Mouse (Mus musculus) heart, embryonic 15.5 days (tissue): ENCODE data around the gene Wdr92. TPM values are rescaled to one million over a fixed set of nuclear protein-coding genes. Genes with fewer than 3 reads are reported as not detected.
"Not testable (repeated sequence)": the region's sequence is repeated elsewhere in the genome, so short reads cannot be mapped to it uniquely, and the experiment has no call there.

ENCODE experiments used
- ATAC-seq: fragments of 200-750 bp; cut with Nextera tagmentation; replicated peaks from 2 replicates; pipeline ENCODE4 v1.8.0; 2017; ENCODE audit warnings: low read depth, moderate TSS enrichment; ENCODE audit not compliant: insufficient number of reproducible peaks, insufficient read depth, low FRiP score
- H3K27ac ChIP-seq: fragments of 300-500 bp; sonication (generic); 2 replicates; pipeline ENCODE4 v1.5.1; 2015; ENCODE audit warnings: mild to moderate bottlenecking, inconsistent platforms
- H3K27me3 ChIP-seq: fragments of 300-500 bp; sonication (generic); 2 replicates; pipeline ENCODE4 v1.6.1; 2015; ENCODE audit warnings: inconsistent platforms
- H3K36me3 ChIP-seq: fragments of 300-500 bp; sonication (generic); 2 replicates; pipeline ENCODE4 v1.6.1; 2015; ENCODE audit warnings: mild to moderate bottlenecking, inconsistent platforms
- H3K4me1 ChIP-seq: fragments of 300-500 bp; sonication (generic); replicated peaks from 2 replicates; pipeline ENCODE4 v1.6.1; 2015; ENCODE audit warnings: inconsistent platforms
- H3K4me2 ChIP-seq: fragments of 300-500 bp; sonication (generic); 2 replicates; pipeline ENCODE4 v1.6.1; 2015; ENCODE audit warnings: inconsistent platforms, mild to moderate bottlenecking, moderate library complexity
- H3K4me3 ChIP-seq: fragments of 300-500 bp; sonication (generic); 2 replicates; pipeline ENCODE4 v1.5.1; 2015; ENCODE audit warnings: mild to moderate bottlenecking, inconsistent platforms
- H3K9ac ChIP-seq: fragments of 300-500 bp; sonication (generic); 2 replicates; pipeline ENCODE4 v1.6.1; 2015; ENCODE audit warnings: mild to moderate bottlenecking, inconsistent platforms
- H3K9me3 ChIP-seq: fragments of 300-500 bp; sonication (generic); replicated peaks from 2 replicates; pipeline ENCODE4 v1.6.1; 2016; ENCODE audit warnings: inconsistent platforms
- WGBS: fragments of 180-500 bp; shearing (Covaris S2); methylation state at CpG from one replicate; pipeline ENCODE4 v1.1.7; 2015; ENCODE audit warnings: mixed read lengths; 5-methylcytosine and 5-hydroxymethylcytosine counted together
- polyA plus RNA-seq: library from polyadenylated mRNA; unstranded; fragments of >200 nt; fragmentation: Nextera tagmentation; extraction: Ambion mirVana; gene quantifications from 2 replicates; pipeline ENCODE4 v1.2.1, GENCODE M21; 2015

Gene Wdr92
- polyA plus RNA-seq, 1 experiment from 2014 or later, result 18.9 TPM

DNA sequence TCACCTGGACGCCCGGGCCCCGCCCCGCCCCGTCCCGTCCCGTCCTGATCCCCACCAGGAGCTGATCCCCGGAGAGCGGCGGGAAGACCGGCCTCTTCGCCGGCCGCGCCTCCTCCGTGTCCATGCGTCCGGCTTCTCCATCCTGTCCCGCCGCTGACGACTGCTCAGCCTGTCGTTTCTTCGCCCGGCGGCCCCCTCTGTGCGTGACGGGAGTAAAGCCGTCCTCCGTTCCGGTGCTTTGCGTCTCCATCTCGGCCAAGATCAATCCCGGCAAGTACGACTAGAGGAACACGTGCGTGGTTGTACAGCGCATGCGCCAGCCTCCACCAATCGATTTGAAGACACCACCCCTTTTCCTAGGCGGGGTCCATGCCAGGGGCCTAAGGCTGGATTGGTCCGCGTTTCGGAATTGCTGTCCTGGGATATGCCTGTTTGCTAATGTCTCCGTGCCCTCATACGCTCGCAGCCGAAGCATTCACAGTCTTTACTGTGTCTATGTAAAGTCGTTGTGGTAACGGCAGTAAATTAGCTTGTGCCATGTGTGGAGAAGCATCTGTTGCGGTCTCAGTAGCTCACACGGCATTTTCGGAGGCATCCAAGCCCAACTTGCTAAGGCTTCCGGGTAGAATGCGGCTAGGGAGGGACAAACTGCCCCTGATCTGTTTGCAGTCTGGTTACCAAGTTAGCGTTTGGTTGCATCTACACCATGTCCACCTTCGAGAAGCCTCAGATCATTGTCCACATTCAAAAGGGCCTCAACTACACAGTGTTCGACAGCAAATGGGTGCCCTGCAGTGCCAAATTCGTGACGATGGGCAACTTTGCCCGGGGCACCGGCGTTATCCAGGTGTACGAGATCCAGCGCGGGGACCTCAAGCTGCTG lies 29.6 kb downstream of the Wdr92 start, which contains the start of gene Pno1:
Gene Pno1 (minus strand): TSS at position 311 of the 883 bp plus-strand sequence.
- no peaks in the 10 kb centered on the region for H3K9me3 ChIP-seq

DNA sequence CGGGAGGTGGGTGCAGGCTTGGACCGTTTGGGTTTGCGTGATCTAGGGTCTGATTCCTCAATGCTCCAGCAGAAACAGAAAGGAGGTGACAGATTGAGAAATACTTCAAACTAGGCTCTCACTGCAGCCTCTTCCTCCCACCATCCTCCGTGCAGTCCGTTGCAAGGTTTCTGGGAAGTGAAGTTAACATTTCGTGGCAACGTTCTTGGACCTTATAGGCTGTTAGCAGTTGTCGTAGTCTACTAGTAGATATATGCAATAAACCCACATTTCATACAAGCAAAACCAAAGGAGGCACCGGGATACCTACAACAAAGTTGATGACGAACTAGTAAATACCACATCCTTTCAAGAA lies 30.2 kb downstream of the Wdr92 start:
- under 1% methylated on average over 10 of the region's 10 CpGs for WGBS
- Histone ChIP-seq H3K36me3 (peaks cover 15% of the 10 kb centered on the region), H3K27me3 (no peaks in the 10 kb centered on the region), H3K27ac (peak overlapping the region; percentile 82), H3K4me1 (peaks cover 20% of the 10 kb centered on the region), H3K4me3 (peak overlapping the region; percentile 92), H3K4me2 (peak overlapping the region; percentile 77), H3K9me3 (no peaks in the 10 kb centered on the region), H3K9ac (peak overlapping the region; percentile 67)
- ATAC-seq, result no peak

More for the DNA sequence above, 29.6 kb downstream of the Wdr92 start, which contains the start of gene Pno1:
- H3K4me3 ChIP-seq, result peak within 1 kb of the TSS; percentile 92
- H3K9ac ChIP-seq, result peak within 1 kb of the TSS; percentile 67
- peaks cover 16% of the 10 kb centered on the region for H3K36me3 ChIP-seq
- under 1% methylated on average over 65 of the region's 65 CpGs for WGBS
- H3K27me3 ChIP-seq, result no peaks in the 10 kb centered on the region
- peaks cover 20% of the 10 kb centered on the region for H3K4me1 ChIP-seq
- ATAC-seq, result peak; percentile 97
- H3K27ac ChIP-seq, result peak within 1 kb of the TSS; percentile 82
- peak within 1 kb of the TSS; percentile 77 for H3K4me2 ChIP-seq

DNA sequence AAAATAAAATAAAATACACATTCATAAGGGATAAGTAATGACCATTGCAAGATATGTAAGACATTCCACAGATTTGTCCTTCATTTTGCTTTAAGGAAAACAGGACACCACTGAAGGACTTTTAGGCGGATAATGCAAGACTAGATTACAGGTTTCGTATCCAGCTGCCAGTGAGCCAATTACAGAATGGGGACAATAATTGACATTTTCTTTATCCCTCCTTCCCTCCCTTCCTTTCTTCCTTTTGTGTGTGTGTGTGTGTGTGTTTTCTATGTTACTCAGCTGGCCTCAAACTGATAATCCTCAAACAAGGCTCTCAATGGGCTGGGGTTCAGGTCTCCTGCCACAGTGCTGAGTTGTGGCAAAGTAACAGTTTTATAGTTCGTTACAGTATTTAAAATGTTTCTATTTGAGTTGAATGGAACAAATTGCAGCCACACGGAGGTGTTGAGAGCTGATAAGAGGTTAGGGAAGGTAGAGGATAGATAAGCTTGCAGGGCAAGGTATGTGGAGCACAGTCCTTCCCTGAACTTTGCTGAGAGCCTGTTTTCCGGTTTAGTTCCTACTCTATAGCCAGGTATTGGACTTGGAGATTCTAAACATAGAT lies 31.1 kb downstream of the Wdr92 start:
- Histone ChIP-seq H3K4me2 (peak overlapping the region; percentile 77), H3K27me3 (no peaks in the 10 kb centered on the region), H3K9me3 (no peaks in the 10 kb centered on the region), H3K4me3 (peak overlapping the region; percentile 92; the same call in 1 of the 2 replicates), H3K27ac (no peak overlapping the region), H3K36me3 (peaks cover 9% of the 10 kb centered on the region; the same call in 1 of the 2 replicates), H3K9ac (no peak overlapping the region; the same call in 1 of the 2 replicates), H3K4me1 (peaks cover 20% of the 10 kb centered on the region)
- WGBS, result 47% methylated on average over 5 of the region's 5 CpGs
- no peak for ATAC-seq

DNA sequence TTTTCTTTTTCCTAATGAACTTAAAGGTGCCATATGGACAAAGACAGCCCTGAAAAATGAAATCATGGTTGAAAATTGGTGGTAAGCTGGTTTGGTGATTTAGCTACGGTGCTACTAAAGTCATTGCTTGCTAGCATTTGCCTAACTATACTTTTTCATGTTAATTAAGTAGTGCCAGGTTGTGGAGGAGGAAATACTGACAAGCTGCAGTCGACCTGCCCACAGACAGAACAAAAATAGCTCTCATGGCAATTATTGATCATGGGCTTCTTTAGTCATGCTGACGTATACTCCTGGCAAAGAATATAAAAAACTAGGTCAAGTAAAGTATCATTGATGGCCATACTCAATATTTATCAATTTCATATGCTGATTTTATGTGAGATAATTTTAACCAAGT lies 33.6 kb downstream of the Wdr92 start:
- H3K36me3 ChIP-seq, result no peaks in the 10 kb centered on the region
- 83% methylated on average over 3 of the region's 3 CpGs for WGBS
- no peak for ATAC-seq
- H3K27ac ChIP-seq, result no peak overlapping the region
- H3K4me1 ChIP-seq, result peaks cover 18% of the 10 kb centered on the region
- H3K4me3 ChIP-seq, result no peak overlapping the region
- H3K27me3 ChIP-seq, result no peaks in the 10 kb centered on the region
- no peak overlapping the region for H3K4me2 ChIP-seq
- no peaks in the 10 kb centered on the region for H3K9me3 ChIP-seq
- H3K9ac ChIP-seq, result no peak overlapping the region

DNA sequence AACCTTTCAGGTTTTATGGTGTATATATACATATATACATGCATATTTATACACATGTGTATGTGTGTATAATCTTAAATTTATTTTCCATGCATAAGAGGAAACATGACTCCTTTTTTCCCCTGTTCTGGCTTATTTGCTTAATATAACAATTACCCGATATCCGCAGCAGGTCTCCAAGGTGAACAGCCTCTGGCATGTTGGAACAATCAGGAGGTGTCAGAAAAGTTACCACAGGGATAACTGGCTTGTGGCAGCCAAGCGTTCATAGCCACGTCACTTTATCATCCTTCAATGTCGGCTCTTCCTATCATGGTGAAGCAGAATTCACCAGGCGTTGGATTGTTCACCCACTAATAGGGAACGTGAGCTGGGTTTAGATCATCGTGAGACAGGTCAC lies 39.2 kb downstream of the Wdr92 start:
- Histone ChIP-seq H3K9ac (no peak overlapping the region), H3K4me3 (no peak overlapping the region), H3K9me3 (no peaks in the 10 kb centered on the region), H3K4me1 (no peaks in the 10 kb centered on the region), H3K27me3 (no peaks in the 10 kb centered on the region), H3K27ac (no peak overlapping the region), H3K4me2 (no peak overlapping the region), H3K36me3 (peaks cover 3% of the 10 kb centered on the region; the same call in 1 of the 2 replicates)
- WGBS, result 90% methylated on average over 8 of the region's 8 CpGs
- ATAC-seq, result no peak

DNA sequence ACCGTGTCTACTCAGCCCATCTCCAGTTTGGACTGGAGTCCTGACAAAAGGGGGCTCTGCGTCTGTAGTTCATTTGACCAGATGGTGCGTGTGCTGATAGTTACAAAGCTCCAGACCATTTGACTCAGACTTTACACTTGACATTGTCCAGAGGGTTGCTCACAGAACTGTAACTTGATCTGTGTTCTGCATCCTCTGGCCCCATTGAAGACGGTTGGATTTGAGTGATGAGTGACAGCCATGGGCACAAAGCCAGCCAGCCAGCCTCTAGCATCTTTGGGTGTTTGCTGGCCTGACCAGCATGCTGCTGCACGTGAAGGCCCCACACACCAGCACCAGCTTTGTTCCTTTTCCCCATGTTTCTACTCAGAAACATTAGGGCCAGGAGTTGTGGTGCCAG lies 50.9 kb downstream of the Wdr92 start:
- H3K4me2 ChIP-seq, result peak overlapping the region; percentile 39
- no peak overlapping the region for H3K4me3 ChIP-seq
- H3K27ac ChIP-seq, result 0 out of 2 replicates have a peak overlapping the region, but pooled peaks have one; percentile 10
- peaks cover 23% of the 10 kb centered on the region for H3K4me1 ChIP-seq
- H3K9me3 ChIP-seq, result no peaks in the 10 kb centered on the region
- H3K36me3 ChIP-seq, result peaks cover 4% of the 10 kb centered on the region; the same call in 1 of the 2 replicates
- peak; percentile 87 for ATAC-seq
- no peaks in the 10 kb centered on the region for H3K27me3 ChIP-seq
- no peak overlapping the region for H3K9ac ChIP-seq
- 31% methylated on average over 5 of the region's 5 CpGs for WGBS

DNA sequence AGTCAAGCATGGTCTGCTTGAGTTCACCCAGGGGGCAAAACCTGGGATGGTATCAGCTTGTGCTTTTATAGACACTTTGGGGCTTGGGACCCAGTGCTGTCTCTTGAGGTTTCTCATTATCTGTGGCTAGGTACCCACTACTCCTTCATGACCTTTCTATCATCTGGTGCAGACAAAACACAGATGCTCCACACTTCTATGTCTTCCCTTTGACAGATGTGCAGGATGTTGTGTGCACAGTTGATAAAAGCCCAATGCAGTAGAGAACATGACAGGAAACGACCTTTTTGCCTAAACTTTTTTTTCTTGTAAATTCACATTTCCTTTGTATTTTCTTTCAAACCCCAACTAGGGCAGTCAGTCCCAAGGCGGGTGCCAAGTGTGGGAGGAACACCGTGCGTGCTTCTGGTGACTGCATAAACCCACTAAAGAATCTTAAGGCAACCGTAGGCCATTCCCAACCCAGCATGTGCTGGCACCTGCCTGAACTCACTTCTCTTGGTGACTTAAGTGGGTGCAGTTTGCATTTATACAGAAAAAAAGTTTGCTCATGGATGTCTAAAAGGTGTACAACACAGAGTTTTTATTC lies 54.6 kb downstream of the Wdr92 start:
- H3K36me3 ChIP-seq, result no peaks in the 10 kb centered on the region
- no peak overlapping the region for H3K4me2 ChIP-seq
- 70% methylated on average over 5 of the region's 5 CpGs for WGBS
- H3K4me3 ChIP-seq, result no peak overlapping the region
- no peak overlapping the region for H3K9ac ChIP-seq
- no peaks in the 10 kb centered on the region for H3K27me3 ChIP-seq
- H3K4me1 ChIP-seq, result peaks cover 11% of the 10 kb centered on the region
- no peak for ATAC-seq
- H3K9me3 ChIP-seq, result no peaks in the 10 kb centered on the region
- no peak overlapping the region for H3K27ac ChIP-seq

DNA sequence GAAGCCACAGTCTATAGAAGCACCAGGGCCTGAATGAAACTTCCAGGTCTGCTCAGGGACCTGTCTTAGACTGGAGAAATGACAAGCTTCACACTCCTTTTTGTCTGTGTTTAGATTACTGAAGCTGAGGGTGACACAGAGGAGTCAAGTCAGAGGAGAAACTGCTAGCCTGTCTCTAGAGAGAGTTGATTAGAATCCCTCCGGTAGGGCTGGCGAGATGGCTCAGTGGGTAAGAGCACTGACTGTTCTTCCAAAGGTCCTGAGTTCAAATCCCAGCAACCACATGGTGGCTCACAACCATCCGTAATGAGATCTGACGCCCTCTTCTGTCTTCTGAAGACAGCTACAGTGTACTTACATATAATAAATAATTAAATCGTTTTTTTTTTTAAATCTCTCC lies 56.7 kb downstream of the Wdr92 start:
- H3K27ac ChIP-seq, H3K4me2 ChIP-seq, H3K9me3 ChIP-seq, ATAC-seq, H3K36me3 ChIP-seq, H3K4me1 ChIP-seq, H3K4me3 ChIP-seq, H3K27me3 ChIP-seq, H3K9ac ChIP-seq: not testable (repeated sequence)
- WGBS, result 81% methylated on average over 5 of the region's 5 CpGs

DNA sequence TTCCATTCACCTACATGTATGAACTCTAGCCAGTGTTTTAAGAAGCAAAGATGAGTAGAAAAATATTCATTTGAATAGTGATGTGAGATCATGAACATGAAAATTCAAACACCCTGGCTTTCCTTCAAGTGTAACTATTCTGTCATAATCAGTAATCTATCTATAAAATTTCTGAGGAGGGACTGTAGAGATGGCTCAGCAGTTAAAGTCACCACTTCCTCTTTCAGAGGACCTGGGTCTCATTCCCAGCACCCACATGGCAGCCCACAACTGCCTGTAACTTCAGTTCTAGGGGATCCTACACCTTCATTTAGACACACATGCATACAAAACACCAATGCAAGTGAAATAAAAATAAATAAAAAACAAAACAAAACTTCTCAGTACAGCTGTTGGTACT lies 66.8 kb downstream of the Wdr92 start:
- H3K27me3 ChIP-seq, result no peaks in the 10 kb centered on the region
- no peaks in the 10 kb centered on the region for H3K36me3 ChIP-seq
- H3K4me3 ChIP-seq, result no peak overlapping the region
- H3K4me1 ChIP-seq, result no peaks in the 10 kb centered on the region
- no peak overlapping the region for H3K27ac ChIP-seq
- no peak overlapping the region for H3K4me2 ChIP-seq
- H3K9me3 ChIP-seq, result no peaks in the 10 kb centered on the region
- H3K9ac ChIP-seq, result no peak overlapping the region
- no peak for ATAC-seq

DNA sequence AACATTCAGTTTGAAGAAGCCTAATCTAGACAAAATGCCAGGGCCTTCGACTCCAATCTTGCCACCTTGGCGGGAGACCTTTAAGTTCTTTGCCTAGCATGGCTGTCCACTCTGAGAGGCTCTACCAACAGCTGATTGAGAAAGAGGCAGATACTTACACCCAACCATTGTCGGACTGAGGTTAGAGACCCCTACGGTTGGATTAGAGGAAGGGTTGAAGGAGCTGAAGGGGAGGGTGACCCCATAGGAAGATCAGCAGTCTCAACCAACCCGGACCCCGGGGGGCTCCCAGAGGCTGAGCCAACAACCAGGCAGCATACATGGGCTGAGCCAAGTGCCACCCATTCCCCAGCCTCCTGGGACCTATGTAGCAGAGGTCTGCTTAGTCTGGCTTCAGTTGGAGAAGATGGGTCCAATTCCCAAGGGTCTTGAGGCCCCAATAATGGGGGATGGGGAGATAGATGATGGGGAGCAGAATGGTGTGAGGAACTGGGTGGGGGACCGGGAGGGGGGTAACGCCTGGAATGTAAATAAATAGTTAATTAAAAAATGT lies 75.0 kb downstream of the Wdr92 start:
- H3K27me3 ChIP-seq, result no peaks in the 10 kb centered on the region
- H3K9ac ChIP-seq, result peak overlapping the region; percentile 91; the same call in 1 of the 2 replicates
- H3K27ac ChIP-seq, result peak overlapping the region; percentile 83; the same call in 1 of the 2 replicates
- ATAC-seq, result peak; percentile 34
- WGBS, result 55% methylated on average over 8 of the region's 8 CpGs
- no peaks in the 10 kb centered on the region for H3K36me3 ChIP-seq
- H3K4me2 ChIP-seq, result peak overlapping the region; percentile 70
- H3K4me3 ChIP-seq, result peak overlapping the region; percentile 92
- peaks cover 5% of the 10 kb centered on the region for H3K4me1 ChIP-seq
- no peaks in the 10 kb centered on the region for H3K9me3 ChIP-seq

DNA sequence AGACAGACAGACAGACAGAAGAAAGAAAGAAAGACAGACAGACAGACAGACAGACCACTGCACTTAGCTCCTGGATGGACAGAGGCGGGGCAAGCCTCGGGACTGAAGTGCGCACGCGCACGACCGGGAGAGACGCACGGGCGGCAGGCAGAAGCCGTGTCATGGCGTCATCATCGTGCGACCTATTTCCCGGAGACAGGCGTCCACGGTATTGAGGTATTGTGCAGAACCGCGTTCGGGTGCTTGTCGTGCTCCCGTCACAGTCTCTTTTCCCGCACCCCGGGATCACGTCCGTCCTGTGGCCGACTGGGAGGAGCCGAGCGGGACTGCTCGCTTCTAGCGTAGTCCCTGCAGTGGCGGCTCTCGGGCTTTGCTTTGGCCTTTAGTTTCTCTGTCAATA lies 75.5 kb downstream of the Wdr92 start, which contains the start of gene C1d:
Gene C1d (plus strand): TSS at position 137 of the 400 bp plus-strand sequence.
- Histone ChIP-seq H3K9ac (peak within 1 kb of the TSS; percentile 91), H3K4me1 (peaks cover 5% of the 10 kb centered on the region), H3K27ac (peak within 1 kb of the TSS; percentile 83), H3K4me3 (peak within 1 kb of the TSS; percentile 92), H3K27me3 (no peaks in the 10 kb centered on the region), H3K36me3 (no peaks in the 10 kb centered on the region), H3K4me2 (peak within 1 kb of the TSS; percentile 70), H3K9me3 (no peaks in the 10 kb centered on the region)
- ATAC-seq, result peak; percentile 93
- WGBS, result 0% methylated on average over 33 of the region's 33 CpGs
